Mouse (Mus musculus): ENCODE data around the gene Pate2.
A peak's percentile ranks its signal among the peaks of the same experiment; 100 is the strongest.

The Pate2 gene

DNA sequence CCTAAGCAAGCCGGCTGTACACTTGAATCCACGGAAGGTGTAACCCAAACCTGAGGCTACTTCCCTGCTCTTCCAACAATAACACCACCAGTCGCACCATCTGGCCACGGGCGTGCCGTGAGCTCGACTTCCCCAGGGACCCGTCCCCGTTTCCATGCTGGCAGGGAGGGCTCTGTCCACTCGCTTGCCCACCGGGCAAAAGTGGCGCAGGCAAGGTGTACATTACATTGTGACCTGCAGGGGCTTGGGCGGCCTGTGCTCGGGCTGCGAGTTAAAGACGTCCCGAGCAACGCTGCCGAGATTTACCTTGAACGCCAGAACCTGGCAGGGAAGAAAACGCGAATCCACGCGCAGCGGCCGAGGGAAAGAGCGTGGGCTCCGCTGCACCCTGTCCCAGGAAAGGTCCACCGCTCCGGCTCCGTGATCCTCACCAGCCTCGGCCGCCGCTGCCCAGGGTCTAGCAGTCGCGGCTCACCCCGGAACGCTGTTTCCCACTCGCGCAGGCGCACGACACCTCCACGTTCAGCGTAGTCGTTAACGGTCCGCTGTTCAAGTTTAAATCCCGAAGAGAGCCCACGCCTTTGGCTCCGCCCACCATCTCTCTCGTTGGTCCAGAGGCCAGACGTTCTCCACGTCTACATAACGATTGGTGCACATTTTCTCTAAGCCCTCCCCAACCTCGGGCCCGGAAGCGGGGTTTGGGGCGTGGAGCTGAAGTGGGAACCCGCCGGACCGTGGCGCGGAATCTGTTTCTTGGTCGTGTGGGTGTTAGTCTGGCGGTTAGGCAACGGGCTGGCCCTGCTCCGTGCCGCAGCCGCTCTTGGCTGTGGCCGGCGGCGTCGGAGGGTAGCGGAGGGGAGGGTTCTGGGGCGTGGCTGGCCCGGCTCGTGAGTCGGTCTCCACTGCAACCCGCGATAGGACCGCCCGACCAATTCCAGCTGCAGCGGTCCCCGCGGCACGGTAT is at the start of gene Pate2, which contains the start of gene Hyls1:
Gene Pate2 (plus strand): TSS at position 714 of the 964 bp plus-strand sequence.
Gene Hyls1 (minus strand): TSS at position 828 of the 964 bp plus-strand sequence.
- peak; percentile 90 to 91 for DNase-seq (ENCODE audit: low spot score in 2 of 2)

- no peak for DNase-seq (ENCODE audit: low spot score in 2 of 2)
Measured at GRCm38 (mm10) chr9:35520631-35521348, 49.3 kb upstream of the Pate2 start.

GRCm38 (mm10) chr9:35522241-35522640 is 47.8 kb upstream of the Pate2 start:
- DNase-seq (ENCODE audit: low spot score in 2 of 2): no peak

DNA sequence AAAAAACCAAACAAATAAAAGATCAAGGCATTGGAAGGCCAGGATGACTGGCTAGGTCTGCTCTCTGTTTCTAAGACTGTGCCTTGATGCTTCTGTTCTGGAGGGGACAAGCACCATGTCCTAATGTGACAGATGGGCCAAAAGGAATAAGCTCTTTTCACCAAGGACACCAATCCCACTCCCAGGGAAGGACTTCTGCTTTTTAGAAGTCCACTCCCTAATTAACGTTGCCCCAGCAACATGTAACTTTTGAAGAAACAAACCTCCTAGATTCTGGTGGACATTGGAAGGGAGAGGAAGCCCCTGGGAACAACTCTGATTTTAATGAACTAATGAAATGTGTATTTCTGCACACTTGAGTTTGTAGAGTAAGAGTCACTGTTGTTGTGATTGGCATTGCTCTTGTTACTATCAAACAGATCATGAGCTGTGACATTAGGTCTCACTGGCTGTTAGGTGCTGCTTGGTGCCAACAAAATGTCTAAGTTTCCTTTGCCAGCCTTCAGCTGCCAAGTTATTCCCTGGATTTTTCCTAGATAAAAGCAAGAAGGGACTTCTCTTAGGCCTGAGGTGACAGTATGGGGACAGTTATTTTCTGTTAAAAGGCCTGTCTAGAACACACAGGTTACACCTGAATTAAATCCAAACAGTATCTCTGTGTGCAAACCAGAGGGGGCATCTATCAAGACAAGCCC is 47.1 kb upstream of the Pate2 start:
- DNase-seq (ENCODE audit: low spot score in 2 of 2): no peak

- DNase-seq (ENCODE audit: low spot score in 2 of 2): no peak
Measured at GRCm38 (mm10) chr9:35523541-35523940, 46.5 kb upstream of the Pate2 start.

DNA sequence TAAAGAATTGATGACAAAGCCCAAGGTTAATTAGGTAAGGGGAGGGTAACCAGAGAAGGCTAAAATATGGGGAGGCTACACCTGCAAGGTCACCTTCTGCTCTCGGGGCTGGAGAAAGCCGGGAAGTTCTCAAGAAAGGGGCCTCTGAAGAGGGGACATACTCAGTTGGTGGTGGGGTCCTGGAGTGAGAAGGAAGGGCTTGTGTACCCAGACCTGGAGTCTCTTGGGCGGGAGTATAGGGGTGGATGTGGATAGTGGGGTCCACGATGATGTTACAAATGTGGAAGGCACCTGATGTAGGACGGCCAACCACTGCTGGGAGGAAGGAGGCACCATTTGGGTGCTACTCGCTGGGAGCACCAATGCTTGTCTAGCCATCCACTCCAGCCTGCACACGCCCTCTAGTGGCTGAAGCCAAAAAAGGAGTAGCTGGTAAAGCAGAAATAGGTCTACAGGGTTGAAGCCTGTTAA is 46.1 kb upstream of the Pate2 start:
- peak; percentile 44 to 72 for DNase-seq (ENCODE audit: low spot score in 2 of 2)

DNA sequence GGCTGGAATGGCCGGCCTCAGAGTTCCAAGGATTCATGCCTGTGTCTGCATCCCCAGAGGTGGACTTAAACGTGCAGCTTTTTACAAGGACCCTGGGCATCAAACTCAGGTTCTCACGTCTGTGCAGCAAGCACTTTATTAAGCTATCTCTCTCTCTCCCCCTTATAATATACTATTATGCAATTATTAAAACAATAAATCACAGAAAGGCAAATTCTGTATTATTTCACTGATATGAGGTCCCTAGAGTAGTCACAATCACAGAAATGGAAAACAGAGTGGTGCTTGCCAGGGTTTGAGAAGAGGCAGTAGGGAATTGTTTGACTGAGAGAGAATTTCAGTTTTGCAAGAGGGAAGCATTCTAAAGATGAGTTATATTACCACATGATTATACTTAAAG is 40.9 kb upstream of the Pate2 start:
- no peak for DNase-seq (ENCODE audit: low spot score in 2 of 2)

- no peak for DNase-seq (ENCODE audit: low spot score in 2 of 2)
Measured at GRCm38 (mm10) chr9:35529796-35530195, 40.3 kb upstream of the Pate2 start.

GRCm38 (mm10) chr9:35533266-35533665 is 36.8 kb upstream of the Pate2 start:
- no peak for DNase-seq (ENCODE audit: low spot score in 2 of 2)

GRCm38 (mm10) chr9:35535110-35535509 is 35.0 kb upstream of the Pate2 start:
- DNase-seq (ENCODE audit: low spot score in 2 of 2): peak in 1 of 2 experiments; percentile 47

DNA sequence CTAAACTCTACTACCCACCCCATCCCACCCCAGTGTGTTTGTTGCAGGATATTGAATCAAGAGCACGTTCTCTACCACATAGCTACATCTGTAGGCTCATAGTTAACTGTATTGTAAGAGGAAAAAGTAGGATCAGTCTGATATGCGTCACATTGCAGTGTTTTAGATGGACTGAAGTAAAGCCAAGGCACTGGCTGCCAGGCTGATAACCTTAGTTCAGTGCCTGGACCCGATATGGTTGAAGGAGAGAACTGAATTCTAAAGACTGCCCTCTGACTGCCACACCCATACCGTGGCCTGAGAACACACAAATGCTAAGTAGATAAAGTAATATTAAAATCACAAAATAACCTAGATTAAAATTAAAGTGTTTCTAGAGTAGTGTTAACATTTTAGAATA is 34.2 kb upstream of the Pate2 start:
- no peak for DNase-seq (ENCODE audit: low spot score in 2 of 2)

- no peak for DNase-seq (ENCODE audit: low spot score in 2 of 2)
Measured at GRCm38 (mm10) chr9:35539001-35539750, 30.9 kb upstream of the Pate2 start.

GRCm38 (mm10) chr9:35541024-35541423 is 29.1 kb upstream of the Pate2 start:
- DNase-seq (ENCODE audit: low spot score in 2 of 2): no peak

DNA sequence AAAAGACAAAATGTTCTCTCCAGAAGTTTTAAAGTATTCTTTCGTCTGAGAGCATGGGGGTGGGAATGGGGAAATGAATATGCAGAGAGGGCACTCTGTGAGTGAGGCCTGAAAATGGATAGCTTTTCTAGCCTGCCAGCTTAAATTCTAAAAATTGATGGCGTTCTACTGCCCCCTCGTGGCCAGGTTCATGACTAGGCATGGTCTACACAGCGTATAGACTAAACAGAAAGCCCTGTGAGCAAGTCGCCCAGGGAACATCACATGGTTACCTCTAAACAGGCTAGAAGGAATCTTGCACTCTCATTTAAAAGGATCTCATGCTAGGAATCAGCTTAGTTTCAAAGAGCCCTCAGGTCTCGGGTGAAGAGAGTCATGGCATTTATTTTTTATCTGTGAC is 28.6 kb upstream of the Pate2 start:
- DNase-seq (ENCODE audit: low spot score in 2 of 2): peak; percentile 41 to 83

GRCm38 (mm10) chr9:35541941-35542340 is 28.1 kb upstream of the Pate2 start:
- no peak for DNase-seq (ENCODE audit: low spot score in 2 of 2)

DNA sequence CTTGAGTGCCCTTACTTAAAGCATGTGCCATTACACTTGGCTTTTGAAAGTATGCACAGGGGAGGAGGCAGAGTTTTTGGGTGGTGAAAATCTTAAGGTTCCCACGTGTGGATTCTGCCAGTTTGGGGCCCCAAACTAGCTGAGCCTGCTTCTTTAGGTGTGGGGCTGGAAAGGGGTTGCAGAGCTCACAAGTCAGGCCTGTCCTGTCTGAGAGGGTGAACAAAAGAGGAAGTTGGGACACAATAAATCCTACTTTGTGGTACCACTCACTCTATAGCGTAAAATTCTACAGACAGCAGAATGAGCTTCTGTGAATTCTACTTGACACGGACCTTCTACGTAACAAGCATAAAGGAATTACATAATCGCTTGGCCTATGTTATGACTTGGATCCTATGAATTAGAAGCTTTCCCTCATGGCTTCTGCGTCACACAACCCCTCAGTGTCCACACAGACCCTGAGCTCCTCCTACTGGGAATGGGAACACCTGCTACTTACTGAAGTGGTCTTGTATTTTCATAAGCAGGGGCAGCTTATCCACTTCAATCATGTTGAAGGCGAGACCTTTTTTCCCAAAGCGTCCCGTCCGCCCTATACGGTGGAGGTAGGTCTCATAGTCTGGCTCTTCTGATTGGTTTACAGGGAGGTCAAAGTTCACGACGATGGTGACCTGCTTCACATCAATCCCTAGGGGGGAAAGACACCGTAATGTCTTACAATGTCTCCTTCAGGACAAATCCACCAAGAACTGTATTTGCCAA is 26.8 kb upstream of the Pate2 start:
- DNase-seq (ENCODE audit: low spot score in 2 of 2): no peak

- DNase-seq (ENCODE audit: low spot score in 2 of 2): no peak
Measured at GRCm38 (mm10) chr9:35544666-35545065, 25.4 kb upstream of the Pate2 start.

GRCm38 (mm10) chr9:35545704-35546103 is 24.4 kb upstream of the Pate2 start:
- no peak for DNase-seq (ENCODE audit: low spot score in 2 of 2)

GRCm38 (mm10) chr9:35546745-35547144 is 23.3 kb upstream of the Pate2 start:
- DNase-seq (ENCODE audit: low spot score in 2 of 2): no peak

DNA sequence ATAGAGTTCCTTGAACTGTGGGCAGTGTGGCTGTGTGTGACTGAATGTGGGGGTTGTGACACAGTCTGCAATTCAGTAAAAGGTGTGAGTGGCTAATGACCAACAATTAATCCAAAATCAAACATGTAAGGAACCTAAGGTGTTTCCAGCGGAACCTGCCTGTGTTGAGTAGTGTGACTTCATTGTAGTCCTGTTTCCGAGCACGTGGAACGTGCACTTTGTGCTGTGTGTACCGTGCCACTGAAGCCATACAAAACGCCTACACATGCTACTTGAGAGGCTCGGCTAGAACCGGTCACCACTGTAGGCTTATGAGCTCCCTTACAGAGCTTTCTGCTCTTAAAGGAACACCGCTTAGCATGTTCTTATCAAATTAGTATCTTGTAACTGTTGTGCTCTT is 21.6 kb upstream of the Pate2 start:
- no peak for DNase-seq (ENCODE audit: low spot score in 2 of 2)

All from thymus, postnatal 10 days (tissue).